Mouse (Mus musculus): ENCODE results near the gene Gpc5.

- TF ChIP-seq POLR2A (IDR thresholded peaks at IDR 0.05; ENCODE audit: borderline replicate concordance, extremely low read depth, insufficient read depth, insufficient read length, poor library complexity, severe bottlenecking) (no peak), CTCF (IDR thresholded peaks at IDR 0.05; ENCODE audit: borderline replicate concordance, extremely low read depth, insufficient read depth, insufficient read length) (no peak)
Measured at GRCm38 (mm10) chr14:115477360-115477759, 385.3 kb downstream of the Gpc5 start.

Data from brain, embryonic 14.5 days (tissue).